Mouse (Mus musculus) erythroblast, embryonic 14.5 days (primary cell): ENCODE data around the gene Cmtm4.

Experiments
- GATA1 ChIP-seq: IDR thresholded peaks from 2 replicates; pipeline ENCODE4 v1.6.1; 2012; ENCODE audit warnings: low read length, inconsistent platforms, mixed read lengths
- TAL1 ChIP-seq: IDR thresholded peaks from 3 replicates; pipeline ENCODE4 v1.6.1; 2012; ENCODE audit warnings: low read length, inconsistent platforms, mixed read lengths

DNA sequence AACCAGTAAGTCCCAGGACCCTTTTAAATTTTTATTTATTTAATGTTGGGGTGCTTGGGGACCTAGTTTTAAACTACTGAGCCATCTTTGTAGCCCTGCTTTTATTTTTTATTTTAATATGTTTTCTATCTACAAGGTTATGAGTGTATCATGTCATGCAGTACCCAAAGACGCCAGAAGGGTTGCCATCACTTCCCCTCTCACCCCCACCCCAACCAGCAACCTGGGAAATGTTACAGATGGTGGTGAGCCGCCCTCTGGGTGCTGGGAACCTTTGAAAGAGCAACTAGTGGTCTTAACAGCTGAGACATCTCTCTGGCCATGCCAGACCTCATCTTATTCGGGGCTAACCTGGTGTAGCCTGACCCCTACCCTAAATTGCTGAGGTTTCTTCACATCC, 57.7 kb downstream of the Cmtm4 start:
- TF ChIP-seq GATA1 (no peak), TAL1 (no peak)
